Mouse (Mus musculus): ENCODE results near the gene Borcs6. TPM values are rescaled to one million over a fixed set of nuclear protein-coding genes. Genes with fewer than 3 reads are reported as not detected.

Borcs6 gene
- polyA plus RNA-seq, 1 experiment from 2014 or later, result 7.2 TPM

DNA sequence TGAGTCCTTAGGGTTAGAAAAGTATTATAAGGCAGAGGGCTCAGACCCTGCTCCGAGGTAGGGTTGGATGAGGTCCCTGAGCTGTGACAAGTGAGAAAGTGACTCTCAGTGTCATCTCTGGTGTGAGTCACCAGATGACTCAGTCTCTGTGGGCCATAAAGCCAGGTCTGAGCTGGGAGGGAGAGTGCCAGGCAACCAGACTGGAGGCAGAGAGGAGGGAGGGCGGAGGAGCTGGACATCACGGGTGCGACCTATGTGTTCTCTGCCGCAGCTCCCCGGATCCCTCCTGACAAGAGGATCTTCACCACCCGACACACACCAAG is 42.8 kb downstream of the Borcs6 start:
- Histone ChIP-seq H3K4me3 (ENCODE audit: low read length) (no peak overlapping the region), H3K9ac (ENCODE audit: low read length) (no peak overlapping the region), H3K4me2 (ENCODE audit: low read depth, low read length) (no peak overlapping the region), H3K27me3 (ENCODE audit: control insufficient read depth, insufficient read depth, low read depth, low read length) (no peaks in the 10 kb centered on the region), H3K36me3 (ENCODE audit: control insufficient read depth, insufficient read depth, low read length) (peaks cover 61% of the 10 kb centered on the region), H3K9me3 (ENCODE audit: control insufficient read depth, low read length) (no peaks in the 10 kb centered on the region), H3K27ac (ENCODE audit: low read length) (no peak overlapping the region), H3K4me1 (replicated peaks; ENCODE audit: control insufficient read depth, insufficient read depth, low read length) (peaks cover 31% of the 10 kb centered on the region)
- WGBS, result 90% methylated on average over 7 of the region's 7 CpGs
- no peak for ATAC-seq (ENCODE audit: low read depth)

DNA sequence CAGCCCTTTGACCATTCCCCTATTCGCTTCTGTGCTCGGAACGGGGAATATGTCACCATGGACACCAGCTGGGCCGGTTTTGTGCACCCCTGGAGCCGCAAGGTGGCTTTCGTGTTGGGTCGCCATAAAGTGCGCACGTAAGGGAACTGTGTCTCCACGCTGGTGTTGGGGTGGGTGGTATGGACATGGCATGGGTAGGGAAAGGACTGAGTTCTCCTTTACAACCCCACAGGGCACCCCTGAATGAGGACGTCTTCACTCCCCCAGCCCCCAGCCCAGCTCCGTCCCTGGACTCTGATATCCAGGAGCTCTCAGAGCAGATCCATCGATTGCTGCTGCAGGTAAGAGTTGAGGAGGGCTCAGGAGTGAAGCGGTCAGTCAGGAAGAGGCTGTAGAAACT is 43.6 kb downstream of the Borcs6 start:
- Histone ChIP-seq H3K9ac (ENCODE audit: low read length) (no peak overlapping the region), H3K27ac (ENCODE audit: low read length) (no peak overlapping the region), H3K9me3 (ENCODE audit: control insufficient read depth, low read length) (no peaks in the 10 kb centered on the region), H3K4me3 (ENCODE audit: low read length) (no peak overlapping the region), H3K27me3 (ENCODE audit: control insufficient read depth, insufficient read depth, low read depth, low read length) (no peaks in the 10 kb centered on the region), H3K4me1 (replicated peaks; ENCODE audit: control insufficient read depth, insufficient read depth, low read length) (peaks cover 25% of the 10 kb centered on the region), H3K36me3 (ENCODE audit: control insufficient read depth, insufficient read depth, low read length) (peaks cover 67% of the 10 kb centered on the region), H3K4me2 (ENCODE audit: low read depth, low read length) (no peak overlapping the region)
- ATAC-seq (ENCODE audit: low read depth), result no peak
- WGBS, result 95% methylated on average over 14 of the region's 14 CpGs

DNA sequence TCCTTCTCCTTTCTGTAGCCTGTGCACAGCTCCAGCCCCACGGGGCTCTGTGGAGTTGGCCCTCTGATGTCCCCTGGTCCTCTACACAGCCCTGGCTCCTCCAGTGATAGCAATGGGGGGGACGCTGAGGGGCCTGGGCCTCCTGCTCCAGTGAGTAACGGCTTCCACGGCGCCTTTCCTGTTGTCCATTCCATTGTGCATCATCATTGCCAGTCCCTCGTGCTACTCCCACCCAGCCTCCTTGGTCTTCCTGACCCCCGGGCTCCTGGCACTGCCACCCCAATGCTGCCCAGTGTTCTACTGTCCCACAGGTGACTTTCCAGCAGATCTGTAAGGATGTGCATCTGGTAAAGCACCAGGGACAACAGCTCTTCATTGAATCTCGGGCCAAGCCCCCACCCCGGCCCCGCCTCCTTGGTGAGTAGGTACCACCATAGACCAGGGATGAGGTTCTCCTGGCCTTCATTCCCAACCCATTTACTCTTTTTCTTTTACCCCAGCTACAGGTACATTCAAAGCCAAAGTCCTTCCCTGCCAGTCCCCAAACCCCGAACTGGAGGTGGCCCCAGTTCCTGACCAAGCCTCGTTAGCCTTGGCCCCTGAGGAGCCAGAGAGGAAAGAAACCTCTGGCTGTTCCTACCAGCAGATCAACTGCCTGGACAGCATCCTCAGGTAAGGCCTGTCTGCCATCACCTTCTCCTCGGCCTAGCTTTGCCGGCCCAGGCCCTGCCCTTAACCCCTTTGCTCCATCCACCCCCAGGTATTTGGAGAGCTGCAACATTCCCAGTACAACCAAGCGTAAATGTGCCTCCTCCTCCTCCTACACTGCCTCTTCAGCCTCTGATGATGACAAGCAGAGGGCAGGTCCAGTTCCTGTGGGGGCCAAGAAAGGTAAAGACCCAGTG is 44.3 kb downstream of the Borcs6 start:
- 89% methylated on average over 15 of the region's 15 CpGs for WGBS
- ATAC-seq (ENCODE audit: low read depth), result no peak
- Histone ChIP-seq H3K9ac (ENCODE audit: low read length) (no peak overlapping the region), H3K9me3 (ENCODE audit: control insufficient read depth, low read length) (no peaks in the 10 kb centered on the region), H3K4me2 (ENCODE audit: low read depth, low read length) (no peak overlapping the region), H3K4me3 (ENCODE audit: low read length) (no peak overlapping the region), H3K27me3 (ENCODE audit: control insufficient read depth, insufficient read depth, low read depth, low read length) (no peaks in the 10 kb centered on the region), H3K27ac (ENCODE audit: low read length) (no peak overlapping the region), H3K36me3 (ENCODE audit: control insufficient read depth, insufficient read depth, low read length) (peaks cover 73% of the 10 kb centered on the region), H3K4me1 (replicated peaks; ENCODE audit: control insufficient read depth, insufficient read depth, low read length) (peaks cover 19% of the 10 kb centered on the region)

DNA sequence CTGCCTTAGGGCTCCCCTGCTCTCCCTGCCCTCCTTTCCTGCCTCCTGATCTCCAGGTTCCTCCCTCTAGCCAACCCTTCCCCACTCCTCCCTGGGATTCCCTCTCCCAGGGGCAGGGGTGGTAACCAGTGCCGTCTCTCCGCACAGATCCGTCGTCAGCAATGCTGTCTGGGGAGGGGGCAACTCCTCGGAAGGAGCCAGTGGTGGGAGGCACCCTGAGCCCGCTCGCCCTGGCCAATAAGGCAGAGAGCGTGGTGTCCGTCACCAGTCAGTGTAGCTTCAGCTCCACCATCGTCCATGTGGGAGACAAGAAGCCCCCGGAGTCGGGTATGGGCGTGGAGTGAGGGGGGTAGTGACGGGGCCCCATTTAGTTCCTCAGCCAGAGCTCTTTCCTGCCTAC is 45.0 kb downstream of the Borcs6 start:
- Histone ChIP-seq H3K27ac (ENCODE audit: low read length) (no peak overlapping the region), H3K4me2 (ENCODE audit: low read depth, low read length) (no peak overlapping the region), H3K9me3 (ENCODE audit: control insufficient read depth, low read length) (no peaks in the 10 kb centered on the region), H3K4me3 (ENCODE audit: low read length) (no peak overlapping the region), H3K4me1 (replicated peaks; ENCODE audit: control insufficient read depth, insufficient read depth, low read length) (peaks cover 17% of the 10 kb centered on the region), H3K36me3 (ENCODE audit: control insufficient read depth, insufficient read depth, low read length) (peaks cover 79% of the 10 kb centered on the region), H3K27me3 (ENCODE audit: control insufficient read depth, insufficient read depth, low read depth, low read length) (no peaks in the 10 kb centered on the region), H3K9ac (ENCODE audit: low read length) (no peak overlapping the region)
- ATAC-seq (ENCODE audit: low read depth), result no peak
- WGBS, result 86% methylated on average over 14 of the region's 14 CpGs

DNA sequence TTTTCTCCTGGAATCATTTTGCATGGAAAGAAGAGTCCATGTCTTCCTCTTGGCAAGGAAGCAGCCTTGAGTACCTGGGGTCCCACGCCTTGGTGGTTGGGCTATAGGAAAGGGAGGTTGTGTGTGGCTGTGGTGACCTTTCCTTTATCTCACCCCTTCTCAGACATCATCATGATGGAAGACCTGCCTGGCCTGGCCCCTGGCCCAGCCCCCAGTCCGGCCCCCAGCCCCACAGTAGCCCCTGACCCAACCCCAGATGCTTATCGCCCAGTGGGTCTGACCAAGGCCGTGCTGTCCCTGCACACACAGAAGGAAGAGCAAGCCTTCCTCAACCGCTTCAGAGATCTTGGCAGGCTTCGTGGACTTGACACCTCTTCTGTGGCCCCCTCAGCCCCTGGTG is 45.7 kb downstream of the Borcs6 start:
- 73% methylated on average over 6 of the region's 6 CpGs for WGBS
- H3K4me2 ChIP-seq (ENCODE audit: low read depth, low read length), result no peak overlapping the region
- peaks cover 81% of the 10 kb centered on the region for H3K36me3 ChIP-seq (ENCODE audit: control insufficient read depth, insufficient read depth, low read length)
- H3K9ac ChIP-seq (ENCODE audit: low read length), result no peak overlapping the region
- no peak overlapping the region for H3K4me3 ChIP-seq (ENCODE audit: low read length)
- no peak for ATAC-seq (ENCODE audit: low read depth)
- peaks cover 15% of the 10 kb centered on the region for H3K4me1 ChIP-seq (replicated peaks; ENCODE audit: control insufficient read depth, insufficient read depth, low read length)
- H3K27ac ChIP-seq (ENCODE audit: low read length), result no peak overlapping the region
- no peaks in the 10 kb centered on the region for H3K9me3 ChIP-seq (ENCODE audit: control insufficient read depth, low read length)
- no peaks in the 10 kb centered on the region for H3K27me3 ChIP-seq (ENCODE audit: control insufficient read depth, insufficient read depth, low read depth, low read length)

DNA sequence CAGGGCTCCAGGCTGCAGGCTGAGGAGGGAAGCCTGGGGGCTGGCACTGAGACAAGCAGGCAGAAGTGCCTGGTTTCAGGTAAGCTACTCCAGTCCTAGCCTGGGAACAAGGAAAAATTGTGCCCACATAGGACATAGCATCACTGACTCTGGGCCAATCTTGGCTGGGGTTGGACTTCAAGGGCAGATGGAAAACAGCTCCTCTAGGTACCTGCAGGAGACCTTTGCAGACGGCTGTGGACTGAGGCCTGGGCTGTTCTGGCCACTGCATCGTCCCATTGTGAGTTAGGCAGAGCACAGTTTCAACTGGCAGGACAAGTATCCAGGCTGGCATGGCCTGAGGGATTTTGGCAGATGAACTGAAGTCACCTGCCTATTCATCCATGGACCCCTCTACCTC is 46.3 kb downstream of the Borcs6 start:
- H3K4me3 ChIP-seq (ENCODE audit: low read length), result no peak overlapping the region
- no peak overlapping the region for H3K4me2 ChIP-seq (ENCODE audit: low read depth, low read length)
- no peak for ATAC-seq (ENCODE audit: low read depth)
- no peak overlapping the region for H3K27ac ChIP-seq (ENCODE audit: low read length)
- WGBS, result 91% methylated on average over 2 of the region's 2 CpGs
- peaks cover 9% of the 10 kb centered on the region for H3K4me1 ChIP-seq (replicated peaks; ENCODE audit: control insufficient read depth, insufficient read depth, low read length)
- H3K9ac ChIP-seq (ENCODE audit: low read length), result no peak overlapping the region
- H3K9me3 ChIP-seq (ENCODE audit: control insufficient read depth, low read length), result no peaks in the 10 kb centered on the region
- H3K27me3 ChIP-seq (ENCODE audit: control insufficient read depth, insufficient read depth, low read depth, low read length), result no peaks in the 10 kb centered on the region
- H3K36me3 ChIP-seq (ENCODE audit: control insufficient read depth, insufficient read depth, low read length), result peaks cover 79% of the 10 kb centered on the region

DNA sequence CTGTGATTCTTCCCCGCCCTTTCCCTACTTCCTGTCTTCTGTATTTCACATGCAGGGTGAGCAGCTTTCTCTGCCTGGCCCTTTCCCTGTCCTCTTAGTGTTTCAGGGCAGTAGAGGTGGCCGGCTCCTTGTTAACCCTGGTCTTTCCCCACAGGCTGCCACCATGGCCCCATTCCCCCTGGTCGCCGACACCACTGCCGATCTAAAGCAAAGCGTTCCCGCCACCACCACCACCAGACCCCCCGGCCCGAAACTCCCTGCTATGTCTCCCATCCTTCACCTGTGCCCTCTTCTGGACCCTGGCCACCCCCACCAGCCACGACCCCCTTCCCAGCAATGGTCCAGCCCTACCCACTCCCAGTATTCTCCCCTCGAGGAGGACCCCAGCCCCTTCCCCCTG is 46.8 kb downstream of the Borcs6 start:
- Histone ChIP-seq H3K4me2 (ENCODE audit: low read depth, low read length) (no peak overlapping the region), H3K4me1 (replicated peaks; ENCODE audit: control insufficient read depth, insufficient read depth, low read length) (peaks cover 10% of the 10 kb centered on the region; the same call in 1 of the 2 replicates), H3K27ac (ENCODE audit: low read length) (no peak overlapping the region)

DNA sequence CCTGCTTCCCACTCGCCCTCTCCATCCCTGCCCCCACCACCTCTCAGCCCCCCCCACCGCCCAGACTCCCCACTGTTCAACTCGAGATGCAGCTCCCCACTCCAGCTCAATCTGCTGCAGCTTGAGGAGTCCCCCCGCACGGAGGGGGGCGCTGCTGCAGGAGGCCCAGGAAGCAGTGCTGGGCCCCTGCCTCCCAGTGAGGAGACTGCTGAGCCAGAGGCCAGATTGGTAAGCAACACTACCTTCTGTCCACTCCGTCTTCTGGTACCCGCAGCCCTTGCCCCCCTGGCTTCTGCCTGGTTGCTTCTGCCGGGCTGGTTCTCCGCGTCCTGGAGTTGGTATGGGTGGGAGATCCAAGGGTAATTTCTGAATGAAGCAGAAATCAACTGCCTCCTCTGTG is 47.3 kb downstream of the Borcs6 start:
- H3K9ac ChIP-seq (ENCODE audit: low read length), result no peak overlapping the region
- no peaks in the 10 kb centered on the region for H3K9me3 ChIP-seq (ENCODE audit: control insufficient read depth, low read length)
- H3K27ac ChIP-seq (ENCODE audit: low read length), result no peak overlapping the region
- no peak overlapping the region for H3K4me2 ChIP-seq (ENCODE audit: low read depth, low read length)
- 81% methylated on average over 11 of the region's 11 CpGs for WGBS
- no peak overlapping the region for H3K4me3 ChIP-seq (ENCODE audit: low read length)
- H3K4me1 ChIP-seq (replicated peaks; ENCODE audit: control insufficient read depth, insufficient read depth, low read length), result peaks cover 11% of the 10 kb centered on the region; the same call in 1 of the 2 replicates
- no peak for ATAC-seq (ENCODE audit: low read depth)
- H3K27me3 ChIP-seq (ENCODE audit: control insufficient read depth, insufficient read depth, low read depth, low read length), result no peaks in the 10 kb centered on the region
- H3K36me3 ChIP-seq (ENCODE audit: control insufficient read depth, insufficient read depth, low read length), result peaks cover 69% of the 10 kb centered on the region

More for the DNA sequence above, 46.8 kb downstream of the Borcs6 start:
- Histone ChIP-seq H3K9me3 (ENCODE audit: control insufficient read depth, low read length) (no peaks in the 10 kb centered on the region), H3K36me3 (ENCODE audit: control insufficient read depth, insufficient read depth, low read length) (peaks cover 74% of the 10 kb centered on the region), H3K4me3 (ENCODE audit: low read length) (no peak overlapping the region), H3K27me3 (ENCODE audit: control insufficient read depth, insufficient read depth, low read depth, low read length) (no peaks in the 10 kb centered on the region), H3K9ac (ENCODE audit: low read length) (no peak overlapping the region)
- ATAC-seq (ENCODE audit: low read depth), result no peak
- WGBS, result 90% methylated on average over 11 of the region's 11 CpGs

DNA sequence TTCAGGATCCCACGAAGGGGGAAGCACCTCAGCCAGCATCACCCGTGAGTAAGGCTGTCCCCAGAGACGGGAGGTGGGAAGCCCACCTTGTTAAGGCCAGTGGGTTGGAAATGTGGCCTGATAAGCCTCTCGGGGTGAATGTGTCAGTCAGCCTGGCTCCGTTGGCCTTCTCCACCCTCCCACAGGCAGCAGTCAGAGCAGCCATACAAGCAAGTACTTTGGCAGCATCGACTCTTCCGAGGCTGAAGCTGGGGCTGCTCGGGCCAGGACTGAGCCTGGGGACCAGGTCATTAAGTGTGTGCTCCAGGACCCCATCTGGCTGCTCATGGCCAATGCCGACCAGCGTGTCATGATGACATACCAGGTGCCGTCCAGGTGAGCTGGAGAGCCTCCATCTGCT is 48.2 kb downstream of the Borcs6 start:
- H3K36me3 ChIP-seq (ENCODE audit: control insufficient read depth, insufficient read depth, low read length), result peaks cover 62% of the 10 kb centered on the region
- no peak overlapping the region for H3K9ac ChIP-seq (ENCODE audit: low read length)
- ATAC-seq (ENCODE audit: low read depth), result no peak
- H3K4me1 ChIP-seq (replicated peaks; ENCODE audit: control insufficient read depth, insufficient read depth, low read length), result peaks cover 11% of the 10 kb centered on the region; the same call in 1 of the 2 replicates
- 88% methylated on average over 11 of the region's 11 CpGs for WGBS
- no peaks in the 10 kb centered on the region for H3K9me3 ChIP-seq (ENCODE audit: control insufficient read depth, low read length)
- no peaks in the 10 kb centered on the region for H3K27me3 ChIP-seq (ENCODE audit: control insufficient read depth, insufficient read depth, low read depth, low read length)
- no peak overlapping the region for H3K27ac ChIP-seq (ENCODE audit: low read length)
- H3K4me2 ChIP-seq (ENCODE audit: low read depth, low read length), result no peak overlapping the region
- H3K4me3 ChIP-seq (ENCODE audit: low read length), result no peak overlapping the region
